Mouse (Mus musculus) gastrocnemius, adult 8-10 months (tissue): ENCODE results near the gene Tmcc2. TPM values are rescaled to one million over a fixed set of nuclear protein-coding genes. Genes with fewer than 3 reads are reported as not detected.

Experiments used
- DNase-seq, 2 experiments: peaks; one replicate each; pipeline ENCODE4 v3.0.0; 2022; ENCODE audit warnings: low spot score in 2 of 2
- total RNA-seq, 4 experiments: library from RNA; stranded (reverse); gene quantifications; 2 replicates each; pipeline ENCODE4 v1.2.4; 2022

The Tmcc2 gene
- total RNA-seq: 10 to 100 TPM; 38.8 to 60.0 (median 49.4) TPM

GRCm38 (mm10) chr1:132390691-132391579, at the start of gene Tmcc2:
Tmcc2 (minus strand) TSS chr1:132391281.
- no peak for DNase-seq

DNA sequence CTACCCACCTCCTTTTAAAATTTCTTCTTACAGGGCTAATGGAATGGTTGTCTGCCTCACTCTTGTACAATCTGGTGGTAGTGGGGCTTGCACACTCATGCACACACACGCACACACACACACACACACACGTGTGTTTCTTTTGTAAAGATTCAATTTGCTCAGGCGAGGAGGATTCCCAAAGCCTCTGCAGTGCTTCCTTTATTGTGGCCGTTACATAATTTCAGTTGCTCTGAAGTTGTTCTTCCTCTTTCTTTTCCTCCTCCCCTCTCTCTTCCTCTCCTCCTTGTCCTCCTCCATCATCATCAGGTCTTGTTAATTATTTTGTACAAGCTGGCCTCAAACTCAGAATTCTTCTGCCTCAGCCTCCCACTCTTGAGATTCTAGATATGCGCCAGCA, 46.3 kb upstream of the Tmcc2 start:
- DNase-seq: no peak

GRCm38 (mm10) chr1:132436960-132437359, 45.9 kb upstream of the Tmcc2 start:
- DNase-seq: no peak

DNA sequence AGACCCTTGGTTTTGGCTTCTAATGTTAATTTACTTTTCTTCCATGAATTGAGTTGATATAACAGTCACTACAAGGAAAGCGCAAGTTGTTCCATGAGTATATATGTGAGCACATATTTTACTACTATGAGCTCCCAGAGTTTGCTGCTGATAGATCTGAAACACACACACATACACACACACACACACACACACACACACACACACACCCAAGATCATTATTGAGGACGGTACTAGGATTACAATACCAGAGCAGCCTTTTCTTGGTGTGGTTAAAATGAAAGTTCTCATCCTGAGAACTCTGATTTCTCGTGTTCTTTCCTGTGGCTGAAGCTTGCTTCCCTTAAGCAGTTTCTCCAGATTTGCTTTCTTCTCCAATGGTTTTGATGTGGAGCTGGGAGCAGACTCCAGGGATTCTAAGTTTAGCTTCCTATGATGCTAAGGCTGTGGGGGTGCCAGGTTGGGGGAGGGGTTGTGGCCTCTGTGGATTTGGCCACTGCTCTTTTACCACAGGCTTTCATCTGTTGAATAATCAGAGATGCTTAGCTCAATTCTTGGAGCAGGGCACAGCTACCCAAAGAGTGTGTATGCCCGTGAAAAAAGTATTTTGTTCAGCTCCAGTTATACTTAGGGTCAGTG, 45.4 kb upstream of the Tmcc2 start:
- peak; percentile 11 to 35 for DNase-seq

DNA sequence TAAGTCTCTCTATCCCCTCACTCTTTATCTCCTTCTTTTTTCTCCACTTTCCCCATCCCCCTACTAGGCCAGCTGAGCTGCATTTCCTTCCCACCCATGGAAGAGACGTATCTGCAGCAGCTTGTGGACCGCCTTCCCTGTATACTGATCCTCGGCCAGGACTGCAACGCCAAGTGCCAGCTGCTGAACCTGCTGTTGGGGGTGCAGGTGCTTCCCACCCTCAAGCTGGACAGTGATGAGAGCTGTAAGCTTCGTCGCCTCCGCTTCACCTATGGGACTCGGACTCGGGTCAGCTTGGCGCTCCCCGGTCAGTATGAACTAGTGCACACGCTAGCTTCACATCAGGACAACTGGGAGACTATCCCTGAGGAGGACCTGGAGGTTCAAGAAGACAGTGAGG, 43.0 kb upstream of the Tmcc2 start:
- no peak for DNase-seq

DNA sequence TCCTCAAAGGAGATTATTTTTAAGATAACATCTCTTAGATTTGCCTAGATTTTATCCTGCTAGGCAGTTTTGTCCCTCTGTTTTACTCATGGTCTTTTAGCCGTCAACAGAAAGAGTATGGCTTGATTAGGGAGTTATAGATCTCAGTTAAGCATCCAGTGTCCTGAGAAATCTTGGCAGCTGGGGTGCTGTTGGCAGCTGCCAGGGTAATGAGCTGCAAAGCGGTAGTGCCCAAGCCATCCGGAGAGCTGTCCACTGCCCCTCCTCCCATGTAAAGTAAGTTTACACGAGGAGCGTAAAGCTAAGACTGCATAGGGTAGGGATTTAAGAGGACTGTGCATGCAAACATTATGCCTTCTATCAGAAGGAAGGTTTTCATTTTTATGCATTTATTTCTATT, 42.3 kb upstream of the Tmcc2 start:
- DNase-seq: peak; percentile 27 to 38

- DNase-seq: peak; percentile 18 to 60
Measured at GRCm38 (mm10) chr1:132431716-132432115, 40.6 kb upstream of the Tmcc2 start.

GRCm38 (mm10) chr1:132430818-132431217, 39.7 kb upstream of the Tmcc2 start:
- DNase-seq: no peak

DNA sequence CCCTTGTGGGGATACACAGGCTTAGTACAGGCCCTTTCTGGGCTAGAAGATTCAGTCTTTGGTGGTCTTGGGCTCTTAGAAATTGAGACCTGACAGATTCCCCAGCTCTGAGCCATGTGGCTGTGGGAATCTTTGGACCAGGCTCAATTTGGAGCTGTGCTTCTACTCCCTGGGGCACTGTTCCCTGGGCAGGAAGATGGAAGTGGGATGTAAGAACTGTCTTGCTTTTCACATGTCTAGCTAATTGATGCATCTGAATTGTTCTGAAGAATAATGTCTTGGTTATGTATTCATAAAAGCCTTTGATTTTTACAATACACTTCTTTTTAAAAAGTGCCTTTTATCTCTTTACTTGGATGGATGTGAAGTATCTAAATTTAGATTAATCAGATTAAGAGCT, 34.5 kb upstream of the Tmcc2 start:
- no peak for DNase-seq

DNA sequence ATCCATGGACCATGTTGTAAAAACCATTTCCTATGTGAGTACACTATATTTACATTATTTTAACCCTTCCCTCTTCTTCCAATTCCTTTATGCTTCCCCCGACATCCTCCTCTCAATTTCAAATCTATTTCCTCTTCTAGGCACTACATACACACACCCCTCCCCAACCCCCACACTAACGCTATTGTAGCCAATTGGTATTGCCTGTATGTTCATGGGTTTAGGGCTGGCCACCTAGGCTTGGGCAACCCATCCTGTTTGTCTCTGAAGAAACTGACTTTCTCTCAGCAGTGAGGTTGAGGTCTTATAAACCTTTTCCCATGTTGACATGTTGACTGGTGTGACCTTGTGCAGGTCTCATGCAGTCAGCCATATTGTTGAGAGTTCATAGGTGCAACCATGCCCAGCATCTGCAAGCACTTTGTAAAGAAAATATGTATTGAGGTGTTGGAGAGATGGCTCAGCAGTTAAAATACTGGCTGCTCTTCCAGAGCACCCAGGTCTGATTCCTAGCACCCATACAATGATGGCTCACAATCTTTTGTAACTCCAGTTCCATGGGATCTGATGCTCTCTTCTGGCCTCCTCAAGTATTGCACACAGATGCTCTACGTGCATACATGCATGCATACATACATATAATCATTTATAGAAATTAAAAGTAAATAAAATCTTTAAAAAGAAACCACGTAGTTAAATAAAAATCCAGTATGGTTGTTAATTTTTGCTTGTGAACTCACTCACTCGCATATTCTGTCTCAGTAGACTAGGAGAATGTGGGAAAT, 32.0 kb upstream of the Tmcc2 start:
- no peak for DNase-seq

DNA sequence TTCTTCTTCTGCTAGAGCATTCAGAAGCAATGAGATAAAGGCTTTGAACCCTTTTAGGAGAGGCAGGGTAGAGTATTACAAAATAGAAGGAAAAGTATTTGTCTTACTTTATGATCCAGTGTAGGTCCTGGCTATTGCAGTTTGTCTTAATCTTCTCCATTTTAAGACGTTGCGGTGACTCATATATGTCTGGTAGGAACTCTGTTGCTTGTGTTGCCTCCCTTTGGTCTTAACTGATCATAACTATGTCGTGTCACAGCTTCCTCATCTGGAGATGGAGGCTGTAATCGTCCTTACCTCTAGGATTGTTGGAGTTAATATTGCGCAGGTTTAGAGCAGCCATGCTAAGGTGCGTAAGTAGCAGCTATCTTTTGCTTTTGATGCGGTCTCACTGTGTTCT, 29.6 kb upstream of the Tmcc2 start:
- no peak for DNase-seq

- no peak for DNase-seq
Measured at GRCm38 (mm10) chr1:132420206-132420605, 29.1 kb upstream of the Tmcc2 start.

DNA sequence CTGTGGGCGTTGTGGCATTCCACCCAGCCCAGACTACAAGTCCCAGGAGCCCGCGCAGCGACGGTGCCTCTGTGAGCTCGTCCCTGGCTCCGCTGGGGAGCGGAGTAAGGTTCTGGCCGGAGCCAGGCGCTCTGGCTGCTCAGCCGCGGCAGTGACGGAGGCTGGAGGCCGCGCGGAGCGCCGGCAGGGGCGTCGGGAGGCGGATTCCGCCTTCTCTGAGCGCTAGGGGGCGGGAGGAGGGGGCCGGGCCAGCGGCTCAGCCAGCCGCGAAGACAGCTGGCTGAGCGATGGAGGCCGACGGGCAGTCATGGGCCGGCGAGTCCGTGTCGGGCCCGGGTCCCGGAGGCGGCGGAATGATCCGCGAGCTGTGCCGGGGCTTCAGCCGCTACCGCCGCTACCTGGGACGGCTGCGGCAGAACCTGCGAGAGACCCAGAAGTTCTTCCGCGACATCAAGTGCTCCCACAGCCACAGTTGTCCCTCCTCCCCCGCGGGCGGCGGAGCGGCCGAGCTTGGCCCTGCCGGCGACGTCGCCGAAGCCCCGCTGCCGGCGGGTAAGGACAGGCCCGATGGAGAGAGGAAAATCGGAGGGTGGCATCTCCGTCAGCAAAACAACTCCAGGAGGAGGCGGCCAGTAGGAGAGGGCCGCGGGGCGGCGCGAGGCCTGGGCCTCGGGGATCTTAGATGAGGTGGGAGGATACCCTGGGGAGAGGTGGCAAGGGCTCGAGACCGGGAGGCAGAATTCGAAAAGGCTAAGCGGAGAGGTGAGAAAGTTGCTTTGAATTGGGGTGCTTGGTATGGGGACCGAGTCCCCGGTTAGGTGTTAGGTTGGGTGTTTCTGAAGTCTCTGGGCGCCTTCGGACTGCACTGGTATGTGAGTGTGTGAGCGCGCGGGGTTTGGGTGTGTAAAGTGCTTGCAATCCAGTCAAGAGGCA, 26.5 kb upstream of the Tmcc2 start, which contains the start of gene Dstyk:
Gene Dstyk, plus strand, starts transcription at position 237 of the 933 bp plus-strand sequence.
- DNase-seq: peak; percentile 82 to 93

DNA sequence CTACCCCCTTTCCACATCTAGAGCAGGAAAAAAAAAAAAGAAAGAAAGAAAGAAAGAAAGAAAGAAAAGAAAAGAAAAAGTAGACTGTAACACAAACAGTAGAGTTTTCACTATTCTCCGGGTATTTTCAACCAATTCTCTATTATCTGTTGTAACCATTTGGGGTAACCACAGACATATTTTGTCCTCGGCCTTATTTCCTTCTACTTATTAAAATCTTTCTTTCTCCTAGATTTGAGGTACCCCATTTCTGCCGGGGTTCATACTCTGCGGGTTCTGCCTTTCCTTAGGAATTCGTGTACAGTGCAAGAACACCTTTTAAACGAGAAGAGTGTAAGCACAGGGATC, 25.8 kb upstream of the Tmcc2 start:
- no peak for DNase-seq

GRCm38 (mm10) chr1:132416244-132416942, 25.3 kb upstream of the Tmcc2 start:
- no peak for DNase-seq

DNA sequence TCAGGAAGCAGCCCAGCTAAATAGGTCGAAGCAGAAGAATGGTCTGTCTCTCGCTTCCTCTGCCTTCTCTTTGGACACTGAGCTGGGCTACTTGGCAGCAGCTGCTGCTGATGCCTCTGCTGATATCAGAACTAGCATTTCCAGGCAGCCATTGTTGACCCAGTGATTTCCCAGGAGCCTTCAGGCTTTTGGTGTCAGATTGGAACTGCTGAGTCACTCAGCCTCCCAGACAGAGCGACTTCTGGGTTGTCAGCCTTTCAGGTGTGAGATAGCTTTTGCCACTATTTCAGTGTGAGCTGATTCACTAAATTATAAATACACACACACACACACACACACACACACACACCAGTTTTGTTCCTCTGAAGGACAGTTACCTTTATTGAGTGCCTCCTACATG, 19.6 kb upstream of the Tmcc2 start:
- DNase-seq: no peak

- DNase-seq: no peak
Measured at GRCm38 (mm10) chr1:132401843-132402242, 10.8 kb upstream of the Tmcc2 start.

- no peak for DNase-seq
Measured at GRCm38 (mm10) chr1:132400538-132400937, 9.5 kb upstream of the Tmcc2 start.

- DNase-seq: no peak
Measured at GRCm38 (mm10) chr1:132396705-132397104, 5.6 kb upstream of the Tmcc2 start.

GRCm38 (mm10) chr1:132392872-132393271, 1.8 kb upstream of the Tmcc2 start:
- no peak for DNase-seq
